Mouse (Mus musculus) kidney, embryonic 15.5 days (tissue): ENCODE measurements at regions not wholly inside any gene's neighbourhood (a gene's known extent, or its start where the extent isn't known, plus 50 kb on each side); places are given as distances from the start of the nearest gene placed in this dataset.

ENCODE experiments used
- ATAC-seq: fragments of 200-750 bp; cut with Nextera tagmentation; replicated peaks from 2 replicates; pipeline ENCODE4 v1.8.0; 2017; ENCODE audit warnings: moderate TSS enrichment; ENCODE audit not compliant: low FRiP score
- H3K27ac ChIP-seq: fragments of 300-500 bp; sonication (generic); 2 replicates; pipeline ENCODE4 v1.5.1; 2015; ENCODE audit warnings: mild to moderate bottlenecking, inconsistent platforms
- H3K27me3 ChIP-seq: fragments of 300-500 bp; sonication (generic); 2 replicates; pipeline ENCODE4 v1.6.1; 2015; ENCODE audit warnings: inconsistent platforms
- H3K36me3 ChIP-seq: fragments of 300-500 bp; sonication (generic); 2 replicates; pipeline ENCODE4 v1.6.1; 2015; ENCODE audit warnings: inconsistent platforms
- H3K4me1 ChIP-seq: fragments of 300-500 bp; sonication (generic); 2 replicates; pipeline ENCODE4 v1.6.1; 2015; ENCODE audit warnings: inconsistent platforms
- H3K4me2 ChIP-seq: fragments of 300-500 bp; sonication (generic); 2 replicates; pipeline ENCODE4 v1.6.1; 2015; ENCODE audit warnings: moderate library complexity, mild to moderate bottlenecking, inconsistent platforms
- H3K4me3 ChIP-seq: fragments of 300-500 bp; sonication (generic); replicated peaks from 2 replicates; pipeline ENCODE4 v1.5.1; 2015; ENCODE audit warnings: mild to moderate bottlenecking, inconsistent platforms
- H3K9ac ChIP-seq: fragments of 300-500 bp; sonication (generic); 2 replicates; pipeline ENCODE4 v1.6.1; 2015; ENCODE audit warnings: mild to moderate bottlenecking, inconsistent platforms
- H3K9me3 ChIP-seq: fragments of 300-500 bp; sonication (generic); replicated peaks from 2 replicates; pipeline ENCODE4 v1.6.1; 2016; ENCODE audit warnings: inconsistent platforms
- WGBS: fragments of 180-500 bp; shearing (Covaris S2); methylation state at CpG from one replicate; pipeline ENCODE4 v1.1.7; 2015; ENCODE audit warnings: mixed read lengths; 5-methylcytosine and 5-hydroxymethylcytosine counted together

GRCm38 (mm10) chr1:51697265-51698192 is 218.3 kb downstream of the Myo1b start:
- no peaks in the 10 kb centered on the region for H3K9me3 ChIP-seq
- H3K27ac ChIP-seq: no peak overlapping the region
- WGBS: 20% methylated on average over 19 of the region's 19 CpGs
- H3K27me3 ChIP-seq: no peaks in the 10 kb centered on the region
- no peak overlapping the region for H3K9ac ChIP-seq
- H3K4me1 ChIP-seq: peaks cover 8% of the 10 kb centered on the region
- H3K4me3 ChIP-seq: peak overlapping the region; percentile 15
- peak overlapping the region; percentile 49 for H3K4me2 ChIP-seq
- ATAC-seq: no peak
- H3K36me3 ChIP-seq: no peaks in the 10 kb centered on the region

- no peaks in the 10 kb centered on the region for H3K9me3 ChIP-seq
- WGBS: 68% methylated on average over 2 of the region's 2 CpGs
- ATAC-seq: no peak
Measured at GRCm38 (mm10) chr1:51696471-51696870, 218.2 kb upstream of the Nabp1 start.

GRCm38 (mm10) chr1:51690878-51691277 is 212.7 kb upstream of the Nabp1 start:
- Histone ChIP-seq H3K4me3 (no peak overlapping the region), H3K27ac (no peak overlapping the region), H3K4me2 (no peak overlapping the region), H3K27me3 (no peaks in the 10 kb centered on the region), H3K4me1 (no peaks in the 10 kb centered on the region), H3K36me3 (no peaks in the 10 kb centered on the region), H3K9me3 (no peaks in the 10 kb centered on the region), H3K9ac (no peak overlapping the region)
- ATAC-seq: no peak
- 89% methylated on average over 10 of the region's 10 CpGs for WGBS

More at GRCm38 (mm10) chr1:51696471-51696870, 218.2 kb upstream of the Nabp1 start:
- no peaks in the 10 kb centered on the region for H3K36me3 ChIP-seq
- H3K4me3 ChIP-seq: no peak overlapping the region
- no peaks in the 10 kb centered on the region for H3K27me3 ChIP-seq
- peaks cover 8% of the 10 kb centered on the region for H3K4me1 ChIP-seq
- H3K4me2 ChIP-seq: no peak overlapping the region
- H3K27ac ChIP-seq: no peak overlapping the region
- H3K9ac ChIP-seq: no peak overlapping the region

- ATAC-seq: no peak
- Histone ChIP-seq H3K9me3 (no peaks in the 10 kb centered on the region), H3K4me3 (no peak overlapping the region), H3K9ac (no peak overlapping the region), H3K27me3 (no peaks in the 10 kb centered on the region), H3K4me2 (no peak overlapping the region), H3K4me1 (no peaks in the 10 kb centered on the region), H3K36me3 (no peaks in the 10 kb centered on the region), H3K27ac (no peak overlapping the region)
- WGBS: 75% methylated on average over 9 of the region's 9 CpGs
Measured at GRCm38 (mm10) chr1:51689461-51690223, 211.4 kb upstream of the Nabp1 start.

GRCm38 (mm10) chr1:51688946-51689345 is 210.7 kb upstream of the Nabp1 start:
- H3K27me3 ChIP-seq: no peaks in the 10 kb centered on the region
- H3K36me3 ChIP-seq: no peaks in the 10 kb centered on the region
- no peak overlapping the region for H3K9ac ChIP-seq
- no peaks in the 10 kb centered on the region for H3K4me1 ChIP-seq
- no peak overlapping the region for H3K4me2 ChIP-seq
- ATAC-seq: no peak
- H3K4me3 ChIP-seq: no peak overlapping the region
- H3K27ac ChIP-seq: no peak overlapping the region
- no peaks in the 10 kb centered on the region for H3K9me3 ChIP-seq
- WGBS: 77% methylated on average over 5 of the region's 5 CpGs

GRCm38 (mm10) chr1:51688224-51688545 is 210.0 kb upstream of the Nabp1 start:
- Histone ChIP-seq H3K4me2 (no peak overlapping the region), H3K4me1 (no peaks in the 10 kb centered on the region), H3K9ac (no peak overlapping the region), H3K9me3 (no peaks in the 10 kb centered on the region), H3K27ac (no peak overlapping the region), H3K4me3 (no peak overlapping the region), H3K36me3 (no peaks in the 10 kb centered on the region), H3K27me3 (no peaks in the 10 kb centered on the region)
- no peak for ATAC-seq
- WGBS: 42% methylated on average over 1 of the region's 1 CpGs

- Histone ChIP-seq H3K4me1 (no peaks in the 10 kb centered on the region), H3K9me3 (no peaks in the 10 kb centered on the region), H3K4me2 (no peak overlapping the region), H3K4me3 (no peak overlapping the region), H3K27me3 (no peaks in the 10 kb centered on the region), H3K36me3 (no peaks in the 10 kb centered on the region), H3K27ac (no peak overlapping the region), H3K9ac (no peak overlapping the region)
- peak; percentile 52; the same call in 1 of the 2 replicates for ATAC-seq
- WGBS: 45% methylated on average over 7 of the region's 7 CpGs
Measured at GRCm38 (mm10) chr1:51687484-51688223, 209.4 kb upstream of the Nabp1 start.

GRCm38 (mm10) chr1:51686759-51687158 is 208.5 kb upstream of the Nabp1 start:
- H3K9ac ChIP-seq: no peak overlapping the region
- 81% methylated on average over 3 of the region's 3 CpGs for WGBS

GRCm38 (mm10) chr1:51682273-51682672 is 204.0 kb upstream of the Nabp1 start:
- H3K27ac ChIP-seq: no peak overlapping the region
- H3K36me3 ChIP-seq: no peaks in the 10 kb centered on the region
- WGBS: 86% methylated on average over 5 of the region's 5 CpGs
- no peaks in the 10 kb centered on the region for H3K9me3 ChIP-seq
- no peak overlapping the region for H3K4me2 ChIP-seq
- ATAC-seq: no peak
- no peak overlapping the region for H3K9ac ChIP-seq
- H3K4me3 ChIP-seq: no peak overlapping the region
- H3K27me3 ChIP-seq: no peaks in the 10 kb centered on the region
- H3K4me1 ChIP-seq: 0 out of 2 replicates have a peak, but pooled peaks cover 7% of the 10 kb centered on the region

More at GRCm38 (mm10) chr1:51686759-51687158, 208.5 kb upstream of the Nabp1 start:
- Histone ChIP-seq H3K27ac (no peak overlapping the region), H3K4me3 (no peak overlapping the region), H3K27me3 (no peaks in the 10 kb centered on the region), H3K4me1 (no peaks in the 10 kb centered on the region), H3K4me2 (no peak overlapping the region), H3K9me3 (no peaks in the 10 kb centered on the region), H3K36me3 (no peaks in the 10 kb centered on the region)
- no peak for ATAC-seq

- no peaks in the 10 kb centered on the region for H3K36me3 ChIP-seq
- no peak for ATAC-seq
- no peaks in the 10 kb centered on the region for H3K9me3 ChIP-seq
- no peaks in the 10 kb centered on the region for H3K27me3 ChIP-seq
- 0 out of 2 replicates have a peak, but pooled peaks cover 7% of the 10 kb centered on the region for H3K4me1 ChIP-seq
- no peak overlapping the region for H3K4me3 ChIP-seq
- H3K27ac ChIP-seq: no peak overlapping the region
- no peak overlapping the region for H3K4me2 ChIP-seq
- H3K9ac ChIP-seq: no peak overlapping the region
Measured at GRCm38 (mm10) chr1:51681872-51682271, 203.6 kb upstream of the Nabp1 start.

- 0 out of 2 replicates have a peak, but pooled peaks cover 7% of the 10 kb centered on the region for H3K4me1 ChIP-seq
- no peaks in the 10 kb centered on the region for H3K27me3 ChIP-seq
- H3K9me3 ChIP-seq: no peaks in the 10 kb centered on the region
- ATAC-seq: no peak
- no peak overlapping the region for H3K4me3 ChIP-seq
- no peaks in the 10 kb centered on the region for H3K36me3 ChIP-seq
- H3K9ac ChIP-seq: no peak overlapping the region
- no peak overlapping the region for H3K27ac ChIP-seq
- WGBS: 79% methylated on average over 6 of the region's 6 CpGs
- H3K4me2 ChIP-seq: no peak overlapping the region
Measured at GRCm38 (mm10) chr1:51680725-51681124, 202.5 kb upstream of the Nabp1 start.
